Mouse (Mus musculus): ENCODE measurements at regions not wholly inside any gene's neighbourhood (a gene's known extent, or its start where the extent isn't known, plus 50 kb on each side); places are given as distances from the start of the nearest gene placed in this dataset.

GRCm38 (mm10) chr6:51002713-51003112 lies 348.5 kb upstream of the Npvf start:
- no peak for DNase-seq (ENCODE audit: low read depth, low spot score)

DNA sequence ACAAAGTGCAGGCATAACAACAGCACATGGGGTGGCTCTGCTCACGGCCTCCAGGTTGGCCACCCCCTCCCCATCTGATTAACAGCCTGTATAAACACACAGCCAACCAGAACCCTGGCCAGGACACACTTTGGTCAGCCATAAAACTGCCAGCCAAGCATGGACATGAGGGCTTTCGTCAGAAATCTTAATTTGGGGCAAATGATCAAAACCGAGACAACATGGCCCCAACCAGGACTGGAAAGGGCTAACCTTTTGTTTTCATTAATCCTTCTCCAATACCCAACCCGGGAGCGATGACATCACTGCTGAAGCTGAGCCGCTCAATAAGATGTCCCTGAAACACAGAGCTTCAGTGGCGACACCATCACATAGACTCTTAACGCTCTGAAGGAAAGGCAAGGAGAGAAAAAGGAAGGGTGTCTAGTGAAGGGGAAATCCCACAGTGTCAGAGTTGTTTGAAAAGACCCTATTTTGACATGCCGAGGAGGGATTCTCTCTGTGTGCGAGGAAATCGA lies 351.9 kb upstream of the Npvf start:
- DNase-seq (ENCODE audit: low read depth, low spot score): no peak

DNA sequence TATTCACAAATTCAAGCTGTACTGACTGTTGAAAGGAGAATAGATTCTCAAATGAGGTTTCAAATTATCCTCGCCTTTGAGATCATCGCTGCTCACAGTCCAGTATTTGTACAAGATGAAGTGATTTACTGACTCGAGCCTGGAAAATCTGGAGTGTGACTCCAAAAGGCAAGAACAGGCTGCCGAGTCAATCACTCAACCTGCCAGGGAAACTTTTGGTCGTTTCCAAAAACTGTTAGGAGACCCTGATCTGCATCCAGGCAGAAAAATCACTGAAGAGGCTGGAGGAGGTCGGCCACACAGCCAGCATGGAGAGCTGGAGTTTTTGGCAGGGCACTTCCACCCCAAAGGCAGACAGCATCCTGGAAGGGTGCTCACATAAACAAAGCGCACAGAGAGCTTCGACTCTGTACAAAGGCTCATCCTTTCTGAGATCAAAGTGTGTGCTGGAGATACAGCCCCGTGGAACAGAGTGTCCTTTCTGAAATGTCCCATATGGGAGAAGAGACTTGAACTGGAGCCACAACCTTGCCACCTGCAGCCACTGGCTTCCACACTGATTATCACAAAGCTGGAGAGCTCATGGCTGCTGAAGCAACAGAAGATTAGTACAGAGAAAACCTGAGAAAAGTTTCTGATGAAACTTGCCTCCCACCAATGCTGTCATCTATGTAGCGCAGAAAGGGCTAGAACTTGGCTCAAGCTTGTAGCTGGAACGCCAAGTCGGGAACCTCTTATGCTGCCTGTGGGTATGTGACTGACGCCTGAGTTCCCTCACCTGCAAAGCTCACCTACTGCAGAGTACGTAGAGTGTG lies 355.5 kb upstream of the Npvf start:
- no peak for DNase-seq (ENCODE audit: low read depth, low spot score)

DNA sequence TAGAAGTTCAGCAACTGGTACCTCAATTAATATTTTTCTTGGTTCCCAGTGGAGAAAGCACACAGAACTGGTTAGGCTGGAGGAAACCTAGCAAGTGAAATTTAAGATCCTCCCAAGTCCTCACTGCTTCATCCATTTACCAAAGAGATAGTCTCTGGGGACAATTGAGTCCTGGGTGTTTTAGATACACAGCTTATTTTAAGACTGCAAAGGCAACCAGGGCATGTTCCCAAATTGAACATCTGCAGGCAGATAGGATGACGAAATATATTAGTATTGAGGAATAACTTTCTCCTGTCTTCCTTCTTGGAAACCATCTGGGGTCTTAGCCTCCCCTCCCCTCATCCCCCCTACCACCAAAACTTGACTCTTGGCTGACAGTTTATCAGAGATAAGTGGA lies 356.3 kb upstream of the Npvf start:
- no peak for DNase-seq (ENCODE audit: low read depth, low spot score)

GRCm38 (mm10) chr6:51012086-51012830 lies 358.0 kb upstream of the Npvf start:
- no peak for DNase-seq (ENCODE audit: low read depth, low spot score)

DNA sequence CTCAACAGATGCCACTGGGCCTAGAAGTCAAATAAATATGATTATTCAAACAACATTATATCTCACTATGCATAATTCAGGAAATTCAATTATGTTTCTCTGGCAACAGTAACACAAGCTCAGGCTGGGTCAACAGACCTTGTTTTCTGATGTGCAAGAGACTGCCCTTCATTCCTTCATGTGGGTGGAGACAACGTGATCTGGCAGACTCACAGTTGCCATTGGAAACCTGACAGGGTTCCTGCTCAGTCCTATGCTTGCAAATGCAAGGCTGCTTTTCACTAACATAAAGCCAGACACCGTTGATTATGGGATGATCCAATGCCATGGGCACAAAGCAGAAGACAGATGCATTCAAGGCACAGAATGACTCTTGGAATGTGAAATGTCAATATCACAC lies 361.5 kb upstream of the Npvf start:
- DNase-seq (ENCODE audit: low read depth, low spot score): no peak

DNA sequence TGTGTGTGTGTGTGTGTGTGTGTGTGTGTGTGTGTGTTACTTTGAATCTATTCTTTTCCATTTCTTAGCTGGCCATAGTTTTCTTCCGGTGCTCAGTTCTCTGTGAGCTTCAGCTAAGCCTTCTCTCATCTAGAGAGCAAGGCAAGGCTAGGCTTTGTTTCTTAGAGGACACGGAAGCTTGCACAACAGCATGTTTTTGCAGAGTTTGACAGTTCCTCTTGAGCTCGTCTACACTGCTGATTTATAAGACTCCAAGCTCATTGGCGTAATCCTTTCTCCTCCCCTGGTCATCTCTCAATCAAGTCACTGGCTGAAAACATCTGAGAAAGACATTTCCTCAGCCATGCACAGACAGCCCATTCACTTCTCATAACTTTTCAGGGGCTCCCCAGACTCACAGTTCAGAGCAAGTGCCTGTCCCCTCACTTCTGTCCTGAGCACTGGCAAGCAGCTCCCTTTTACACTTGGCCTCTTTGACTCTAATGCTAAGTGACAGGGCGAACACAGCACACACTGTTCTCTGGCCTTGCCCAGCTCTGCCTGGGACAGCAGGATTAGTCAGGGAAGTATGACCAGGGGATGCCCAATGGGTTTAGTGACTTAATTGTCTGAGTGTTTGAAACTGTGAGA lies 362.3 kb upstream of the Npvf start:
- DNase-seq (ENCODE audit: low read depth, low spot score): no peak

GRCm38 (mm10) chr6:51017260-51017999 lies 363.2 kb upstream of the Npvf start:
- DNase-seq (ENCODE audit: low read depth, low spot score): no peak

GRCm38 (mm10) chr6:51021206-51021605 lies 367.0 kb upstream of the Npvf start:
- no peak for DNase-seq (ENCODE audit: low read depth, low spot score)

DNA sequence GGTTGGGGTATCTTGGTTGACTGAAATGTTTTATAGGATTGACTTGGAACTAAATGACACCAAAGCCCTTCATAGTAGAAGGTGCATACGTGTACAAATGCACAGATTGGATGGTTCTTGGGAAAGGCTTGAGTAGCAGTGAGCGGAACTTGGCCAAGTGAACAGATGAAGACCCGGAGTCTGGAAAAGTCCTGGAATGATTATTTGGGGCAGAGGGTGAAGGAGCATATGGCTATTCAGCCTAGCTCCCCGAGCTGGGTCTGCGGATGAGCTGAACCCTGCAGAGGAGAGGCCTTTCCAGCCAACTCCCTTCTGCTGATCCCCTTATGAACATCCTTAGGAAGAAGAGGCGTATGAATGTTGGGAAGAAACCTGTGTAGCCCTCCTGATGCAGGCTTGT lies 369.1 kb upstream of the Npvf start:
- no peak for DNase-seq (ENCODE audit: low read depth, low spot score)

GRCm38 (mm10) chr6:51024756-51025155 lies 370.5 kb upstream of the Npvf start:
- DNase-seq (ENCODE audit: low read depth, low spot score): no peak

DNA sequence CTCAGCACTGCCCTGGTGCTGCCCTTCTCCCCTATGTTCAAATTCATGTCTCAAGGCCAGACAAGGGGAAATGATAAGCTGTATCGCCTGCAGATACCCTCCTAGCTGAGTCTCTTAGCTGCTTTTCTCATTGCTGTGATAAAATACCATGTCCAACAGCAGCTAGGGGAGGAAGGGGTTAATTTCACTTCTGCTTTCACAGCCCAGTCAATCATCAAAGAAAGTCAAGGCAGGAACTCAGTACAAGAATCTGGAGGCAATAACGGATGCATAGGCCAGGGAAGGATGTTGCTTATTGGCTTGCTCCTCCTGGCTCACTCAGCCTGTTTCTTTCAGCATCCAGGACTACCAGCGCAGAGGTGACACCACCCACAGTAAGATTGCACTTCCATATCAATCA lies 371.2 kb upstream of the Npvf start:
- peak; percentile 35 for DNase-seq (ENCODE audit: low read depth, low spot score)

DNA sequence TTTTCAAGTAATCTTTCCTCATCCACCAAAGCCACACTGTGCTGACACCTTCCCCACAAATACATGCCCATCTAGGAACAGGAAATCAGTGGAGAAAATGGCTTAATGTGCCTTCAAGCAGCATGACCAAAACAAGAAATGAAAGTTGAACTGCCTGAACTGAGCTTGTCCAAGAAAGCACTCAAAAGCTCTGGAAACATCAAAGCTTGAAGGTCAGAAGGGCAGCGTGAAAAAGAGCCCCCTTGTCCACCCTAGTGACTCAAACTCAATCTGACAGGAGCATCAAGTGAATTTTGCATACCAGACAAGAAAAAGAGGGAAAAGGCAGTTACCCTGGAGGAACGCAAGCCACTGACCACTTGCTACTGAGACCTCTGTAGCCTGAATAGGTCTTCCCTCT lies 373.1 kb upstream of the Npvf start:
- no peak for DNase-seq (ENCODE audit: low read depth, low spot score)

DNA sequence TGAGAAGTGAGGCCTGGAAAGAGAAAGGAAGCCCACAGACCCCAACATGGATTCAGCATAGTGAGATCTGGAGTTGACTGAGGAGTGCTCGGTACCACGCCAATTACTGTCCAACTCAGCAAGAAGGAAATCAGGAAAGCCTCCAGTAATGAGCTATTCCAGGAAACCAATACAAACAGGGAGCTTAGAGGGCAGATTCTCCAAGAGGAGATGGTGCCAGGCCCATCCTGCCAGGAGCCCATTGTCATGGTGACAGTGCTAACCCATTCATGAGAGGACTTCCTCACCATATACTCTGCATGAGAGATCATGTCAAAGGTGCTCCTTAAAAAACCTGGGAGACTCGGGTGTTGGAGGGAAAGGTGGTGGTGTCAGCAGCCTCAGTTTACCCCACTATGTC lies 375.3 kb upstream of the Npvf start:
- no peak for DNase-seq (ENCODE audit: low read depth, low spot score)

DNA sequence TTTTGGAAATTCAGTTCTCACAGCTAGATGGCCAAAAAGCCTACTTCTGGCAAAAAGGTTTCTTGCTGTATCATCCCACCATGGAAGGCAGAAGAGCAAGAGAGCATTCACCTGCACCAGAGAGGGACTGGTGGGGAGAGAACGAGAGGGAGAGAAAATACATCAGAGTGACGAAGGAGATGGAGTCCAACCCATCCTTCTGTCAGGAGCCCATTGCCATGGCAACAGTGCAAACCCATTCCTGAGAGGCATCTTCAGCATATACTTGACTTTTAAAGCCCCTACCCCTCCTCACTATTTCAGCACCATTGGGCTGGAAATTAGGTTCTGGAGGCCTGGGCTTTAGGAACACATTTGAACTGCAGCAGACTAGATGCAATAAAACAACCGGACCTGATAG lies 375.7 kb upstream of the Npvf start:
- no peak for DNase-seq (ENCODE audit: low read depth, low spot score)

DNA sequence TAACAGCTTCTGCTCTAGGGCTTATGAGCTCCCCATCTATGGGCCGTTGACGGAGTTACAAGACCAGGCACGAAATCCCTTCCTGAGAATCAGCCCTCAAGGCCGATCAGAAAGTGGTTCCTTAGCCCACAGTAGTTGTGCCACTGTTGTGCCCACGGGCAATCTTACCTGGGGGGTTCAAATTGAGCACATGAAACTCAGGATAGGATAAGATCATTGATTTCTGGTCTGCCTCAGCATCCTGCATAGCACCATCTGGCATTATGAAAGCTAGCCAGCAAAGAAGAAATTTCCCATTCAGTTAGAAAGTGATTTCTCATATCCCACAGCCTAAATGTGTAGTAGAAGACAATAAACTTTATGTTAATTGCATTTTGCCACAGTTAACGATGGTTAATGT lies 379.6 kb upstream of the Npvf start:
- no peak for DNase-seq (ENCODE audit: low read depth, low spot score)

- DNase-seq (ENCODE audit: low read depth, low spot score): no peak
Observed at GRCm38 (mm10) chr6:51036074-51036473, 381.8 kb upstream of the Npvf start.

DNA sequence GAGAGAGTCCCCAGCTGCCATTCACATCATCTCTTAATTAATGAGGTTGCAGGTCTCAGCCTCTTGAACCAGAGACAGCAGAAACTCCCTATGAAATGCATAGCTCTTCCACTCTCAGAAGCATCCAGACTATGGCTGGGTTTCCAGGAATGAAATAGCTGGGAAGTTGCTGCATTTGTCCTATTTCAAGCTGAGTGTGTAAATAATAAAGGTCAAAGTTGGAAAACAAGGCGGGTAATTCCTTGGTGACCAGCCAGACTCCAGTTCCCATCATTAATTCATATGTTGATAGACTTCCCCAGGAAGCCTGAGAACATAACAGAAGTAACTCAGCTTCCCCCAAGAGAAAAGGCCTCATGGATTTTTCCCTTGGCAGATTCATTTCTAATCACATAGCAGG lies 382.3 kb upstream of the Npvf start:
- DNase-seq (ENCODE audit: low read depth, low spot score): no peak

DNA sequence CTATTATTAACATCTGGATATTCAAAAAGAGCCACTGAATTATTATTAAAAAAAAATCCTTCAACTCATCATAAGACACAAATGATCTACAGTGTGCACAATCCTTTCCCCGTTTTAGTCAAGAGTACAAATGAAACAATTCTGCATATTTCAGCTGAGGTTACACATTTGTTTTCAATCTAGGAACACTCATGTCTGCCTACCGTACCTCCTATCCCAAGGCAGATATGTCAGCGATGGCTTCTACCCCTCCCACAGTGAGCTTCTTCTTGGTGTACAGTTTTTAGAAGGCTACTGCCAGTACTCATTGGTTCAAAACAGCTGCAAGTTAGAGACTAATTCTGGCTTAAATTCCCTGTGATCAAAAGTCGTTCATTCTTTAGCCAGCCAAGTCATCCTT lies 382.7 kb upstream of the Npvf start:
- no peak for DNase-seq (ENCODE audit: low read depth, low spot score)

DNA sequence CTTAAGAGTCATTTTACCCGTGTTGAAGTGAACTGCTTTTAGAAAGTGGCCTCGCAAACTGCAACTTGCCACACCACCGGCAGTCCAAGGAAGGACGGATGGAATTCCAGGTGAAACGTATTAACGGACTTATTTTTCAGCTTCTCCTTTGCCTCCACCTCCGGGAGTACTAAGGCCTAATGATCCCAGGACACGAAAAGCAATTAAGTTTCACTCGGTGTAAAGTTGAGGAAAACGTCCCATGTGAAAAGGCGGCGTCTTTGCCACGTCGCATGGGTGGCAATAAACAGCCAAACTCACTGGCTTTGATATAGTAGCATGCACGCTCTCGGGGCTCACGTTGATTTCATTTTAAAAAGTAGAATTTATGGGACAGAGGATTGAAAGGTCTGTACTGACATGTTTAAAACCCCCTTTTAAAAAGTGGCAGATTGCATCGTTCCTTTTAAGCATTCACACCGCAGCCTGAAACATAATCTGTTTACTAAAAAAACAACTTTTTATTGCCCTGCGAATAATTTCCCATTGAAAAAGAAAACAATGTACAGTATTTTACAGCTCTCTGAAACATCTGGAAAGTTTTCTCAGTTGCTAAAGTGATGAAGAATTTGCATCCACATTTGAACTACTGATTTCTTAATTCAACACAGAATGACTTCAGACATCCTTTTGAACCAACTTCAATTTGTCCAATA lies 385.4 kb upstream of the Npvf start:
- no peak for DNase-seq (ENCODE audit: low read depth, low spot score)

- DNase-seq (ENCODE audit: low read depth, low spot score): no peak
Observed at GRCm38 (mm10) chr6:51043970-51044369, 388.5 kb upstream of the Nfe2l3 start.

All from A20 (cell line).